Mouse (Mus musculus): Measurements from ENCODE around the gene Gclm.
"Not testable (repeated sequence)": the region's sequence is repeated elsewhere in the genome, so short reads cannot be mapped to it uniquely, and the experiment has no call there.

Gene Gclm

GRCm38 (mm10) chr3:122245215-122245877 lies at the start of gene Gclm:
Gclm (plus strand) TSS chr3:122245557.
- peak; percentile 91 to 94 for DNase-seq (ENCODE audit: low spot score in 2 of 2)

DNA sequence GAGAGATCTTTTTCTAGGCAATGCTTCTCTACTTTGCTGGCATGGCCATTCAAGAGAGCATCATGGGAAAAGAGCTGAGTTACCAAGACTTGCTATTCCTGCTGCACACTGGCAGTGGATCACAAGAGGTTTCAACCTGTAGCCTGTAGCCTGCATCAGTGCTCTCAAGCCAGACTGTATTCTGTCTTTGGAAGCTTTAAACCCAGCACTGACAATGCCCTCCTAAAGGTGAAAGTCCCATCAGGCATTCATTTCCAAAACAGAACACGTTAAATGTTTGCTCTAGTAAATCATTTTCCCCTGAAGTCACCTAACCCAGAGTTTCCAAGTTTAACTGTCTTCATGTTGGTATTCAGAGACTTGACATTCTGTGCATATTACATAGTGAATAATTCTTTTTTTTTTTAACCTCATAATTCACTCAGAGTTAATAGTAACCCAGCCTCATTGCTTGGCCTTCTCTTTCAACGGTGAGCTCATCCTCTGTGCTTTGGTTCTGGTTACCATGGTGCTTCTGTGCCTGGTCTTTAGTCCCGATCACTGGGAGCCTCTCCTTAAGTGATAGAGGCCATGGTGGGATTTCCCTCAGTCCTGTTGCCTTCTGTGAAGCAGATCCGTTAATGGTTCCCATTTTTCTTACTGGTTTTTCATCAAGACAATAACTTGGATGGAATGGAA lies 48.6 kb upstream of the Gclm start:
- no peak for DNase-seq (ENCODE audit: low spot score in 2 of 2)

DNA sequence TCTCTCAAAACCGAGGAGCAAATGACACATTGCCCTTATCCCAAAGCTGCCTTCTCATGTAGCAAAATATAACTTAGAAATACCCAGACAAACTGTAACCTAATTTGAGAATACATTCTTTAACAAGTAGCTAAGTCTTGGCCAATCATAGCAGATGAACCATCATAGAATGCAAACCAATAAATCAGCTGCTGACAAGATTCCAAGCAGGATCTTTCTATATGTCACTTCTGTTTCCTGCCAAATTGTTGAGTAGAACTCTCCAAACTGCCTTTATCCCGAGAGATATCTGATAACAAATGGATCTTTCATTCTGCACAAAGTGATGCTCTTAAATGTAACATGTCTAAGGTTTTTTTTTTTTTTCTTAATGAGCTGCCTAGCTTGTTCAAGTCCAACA lies 46.8 kb upstream of the Gclm start:
- DNase-seq (ENCODE audit: low spot score in 2 of 2) = no peak

DNA sequence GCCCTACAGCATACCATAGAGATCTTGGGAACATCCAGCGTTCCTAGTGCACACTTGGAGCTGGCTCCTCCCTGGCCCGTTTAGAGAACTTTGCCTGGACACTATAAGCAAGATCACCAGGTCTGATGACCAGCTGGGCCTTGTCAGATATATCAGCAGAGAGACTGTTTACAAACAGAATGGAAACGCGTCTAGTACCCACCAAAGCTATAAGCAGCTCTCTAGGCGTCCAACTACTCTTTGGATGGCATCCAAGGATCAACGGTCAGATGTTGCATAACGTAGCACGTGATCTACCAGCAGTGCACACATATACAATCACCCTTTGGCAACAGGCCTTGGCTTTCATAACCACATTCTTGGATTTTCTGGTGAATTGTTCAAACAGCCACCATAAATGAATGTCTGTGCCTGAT lies 46.4 kb upstream of the Gclm start:
- DNase-seq (ENCODE audit: low spot score in 2 of 2) = peak in 1 of 2 experiments; percentile 35

DNA sequence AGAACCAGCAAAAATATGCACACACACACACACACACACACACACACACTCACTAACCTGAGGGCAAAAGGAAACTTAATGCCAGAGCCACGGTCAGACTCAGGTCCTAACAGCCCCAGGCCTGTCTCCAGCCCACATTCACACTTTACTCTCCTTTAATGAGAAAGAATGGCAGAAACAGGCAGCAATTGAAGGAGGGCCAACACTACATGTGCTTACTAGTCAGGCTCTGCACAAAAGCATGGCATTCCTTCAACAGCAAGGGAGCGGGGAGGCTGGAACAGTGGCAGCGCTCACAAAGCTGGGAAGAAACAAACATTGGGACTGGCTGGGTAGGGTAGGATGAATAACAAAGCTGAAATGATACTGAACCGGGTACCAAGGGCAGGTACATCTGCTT lies 45.8 kb upstream of the Gclm start:
- DNase-seq (ENCODE audit: low spot score in 2 of 2) = no peak

- DNase-seq (ENCODE audit: low spot score in 2 of 2) = no peak
Observed at GRCm38 (mm10) chr3:122200017-122200416, 45.3 kb upstream of the Gclm start.

GRCm38 (mm10) chr3:122200447-122200846 lies 44.9 kb upstream of the Gclm start:
- no peak for DNase-seq (ENCODE audit: low spot score in 2 of 2)

DNA sequence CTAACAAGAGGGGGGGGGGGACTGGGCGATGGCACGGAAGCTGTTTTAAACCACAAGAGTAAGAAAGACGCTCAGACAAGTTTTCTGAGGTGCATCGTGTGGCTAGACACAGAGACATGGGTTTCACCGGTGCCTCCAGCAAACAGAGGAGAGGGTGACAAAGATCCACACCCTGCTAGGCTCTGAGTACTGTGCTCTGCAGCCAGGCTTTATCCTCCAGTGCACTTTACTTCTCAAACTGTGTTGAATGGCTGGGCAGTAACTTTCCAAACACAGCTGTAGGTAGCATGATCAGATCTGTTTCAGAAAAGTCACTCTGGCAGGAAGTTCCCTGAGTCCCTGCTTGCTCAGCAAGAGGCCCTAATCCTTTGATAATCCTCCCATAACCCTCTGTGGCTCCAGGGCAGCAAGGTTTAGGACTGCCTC lies 43.0 kb upstream of the Gclm start:
- DNase-seq (ENCODE audit: low spot score in 2 of 2) = no peak

GRCm38 (mm10) chr3:122203675-122204329 lies 41.6 kb upstream of the Gclm start:
- DNase-seq (ENCODE audit: low spot score in 2 of 2) = no peak

DNA sequence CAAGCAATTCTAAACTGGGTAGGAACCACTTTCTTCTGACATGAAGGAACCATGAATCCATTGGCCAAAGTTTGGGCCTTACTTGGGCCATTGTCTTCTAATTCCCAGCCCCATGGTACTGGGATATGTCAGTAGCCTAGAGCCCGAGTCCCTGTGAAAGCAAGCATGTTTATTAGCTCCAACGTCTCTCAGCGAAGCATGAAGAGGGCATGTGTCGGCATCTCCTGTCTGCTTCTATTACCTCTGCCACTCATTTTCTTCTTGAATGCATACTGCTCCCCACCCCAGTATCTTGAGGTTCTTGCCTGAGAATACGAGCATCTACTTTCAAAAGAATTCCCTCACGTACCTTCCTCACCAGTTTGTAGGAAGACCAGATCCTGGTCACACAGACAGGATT lies 39.6 kb upstream of the Gclm start:
- DNase-seq (ENCODE audit: low spot score in 2 of 2) = no peak

DNA sequence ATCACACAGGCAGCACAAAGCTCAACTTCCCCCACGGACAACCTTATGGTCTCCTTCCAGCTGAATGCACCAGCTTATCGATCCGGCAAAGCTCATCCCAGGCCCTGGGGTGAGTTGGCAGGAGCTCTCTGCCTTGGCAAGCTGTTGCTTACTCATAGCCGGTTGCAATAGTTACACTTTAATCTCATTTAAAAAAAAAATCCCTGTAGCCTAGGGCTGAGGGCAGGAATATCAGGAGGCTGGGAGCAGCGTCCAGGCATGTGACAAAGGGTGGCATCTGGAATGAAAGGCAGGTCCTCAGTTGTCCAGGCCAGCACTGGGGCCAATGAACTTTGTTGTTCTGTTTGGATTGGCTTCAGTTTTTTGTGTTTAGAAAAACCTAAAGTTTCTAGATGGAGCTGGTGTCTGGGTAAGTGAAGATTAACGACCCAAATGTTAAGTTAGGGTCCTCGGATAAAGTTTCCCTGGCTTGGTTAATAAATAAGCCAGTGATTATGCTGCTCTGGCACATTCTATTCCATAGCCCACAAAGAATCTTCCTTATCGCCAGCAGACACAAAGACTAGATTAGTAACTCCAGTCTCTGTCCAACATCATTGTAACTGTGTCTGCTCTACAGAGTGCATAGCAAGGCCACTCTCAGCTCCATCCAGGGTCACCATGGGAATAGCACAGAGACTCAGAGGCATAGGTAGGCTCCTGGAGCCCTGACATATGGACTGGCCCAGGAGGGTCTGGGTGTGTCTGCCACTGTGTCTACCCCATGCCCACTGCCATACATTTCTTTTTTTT lies 38.9 kb upstream of the Gclm start:
- DNase-seq (ENCODE audit: low spot score in 2 of 2) = no peak

DNA sequence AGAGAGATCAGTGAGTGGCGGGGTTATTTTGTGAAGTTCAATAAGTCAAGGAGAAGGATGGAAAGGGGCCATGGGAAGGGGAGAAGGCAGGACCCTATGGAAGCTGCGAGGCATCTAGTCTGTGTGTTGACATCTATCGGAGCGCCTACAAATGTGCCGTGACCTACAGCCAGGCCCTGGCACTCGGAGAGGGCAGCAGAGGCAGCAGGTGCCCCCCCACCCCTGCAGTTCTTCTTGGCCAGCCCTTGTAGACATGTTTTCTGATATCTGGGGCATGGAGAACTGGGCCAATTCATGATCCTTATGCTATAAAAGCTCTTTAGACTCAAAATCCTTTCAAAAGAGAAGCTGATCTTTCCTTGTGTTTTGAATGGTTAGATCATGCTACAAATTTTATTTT lies 37.6 kb upstream of the Gclm start:
- no peak for DNase-seq (ENCODE audit: low spot score in 2 of 2)

- no peak for DNase-seq (ENCODE audit: low spot score in 2 of 2)
Observed at GRCm38 (mm10) chr3:122208296-122209225, 36.8 kb upstream of the Gclm start.

DNA sequence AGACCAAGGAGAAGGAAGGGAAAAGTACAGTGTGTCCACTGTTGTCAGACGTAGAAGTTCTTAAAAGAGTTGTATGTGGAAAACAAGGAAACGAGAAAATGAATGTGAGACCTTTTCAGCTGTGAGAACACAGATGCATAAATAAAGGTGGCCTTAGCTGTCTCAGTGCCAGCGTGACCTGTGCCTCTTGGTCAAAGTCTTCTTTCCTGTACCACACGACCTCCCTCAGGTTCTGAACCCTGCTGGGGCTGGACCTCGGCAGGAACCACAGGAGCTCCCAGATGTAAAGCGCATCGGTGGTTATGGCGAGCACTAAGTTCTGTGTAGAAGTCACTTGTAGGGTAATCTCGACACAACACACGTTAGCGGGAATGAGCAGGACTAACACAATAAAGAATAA lies 35.8 kb upstream of the Gclm start:
- no peak for DNase-seq (ENCODE audit: low spot score in 2 of 2)

DNA sequence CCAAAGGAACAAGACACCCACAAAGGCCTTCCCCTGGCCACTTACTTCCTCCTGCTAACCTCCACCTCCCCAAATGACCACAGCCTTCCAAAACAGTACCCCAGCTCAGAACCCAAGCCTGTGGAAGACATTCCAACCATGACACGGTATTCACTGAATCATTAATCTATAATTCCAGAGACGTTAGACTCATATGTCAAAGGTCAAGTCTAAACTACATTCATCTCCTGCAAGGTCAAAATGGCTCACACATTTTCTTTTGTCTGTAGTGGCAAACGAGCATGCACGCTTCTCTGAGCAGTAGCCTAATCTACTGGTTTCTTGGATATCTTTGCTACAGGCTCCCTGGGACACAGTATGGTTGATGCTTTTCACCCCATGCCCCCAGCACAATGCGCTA lies 34.9 kb upstream of the Gclm start:
- DNase-seq (ENCODE audit: low spot score in 2 of 2) = no peak

- DNase-seq (ENCODE audit: low spot score in 2 of 2) = no peak
Observed at GRCm38 (mm10) chr3:122210846-122211245, 34.5 kb upstream of the Gclm start.

- no peak for DNase-seq (ENCODE audit: low spot score in 2 of 2)
Observed at GRCm38 (mm10) chr3:122211446-122212125, 33.8 kb upstream of the Gclm start.

- DNase-seq (ENCODE audit: low spot score in 2 of 2) = no peak
Observed at GRCm38 (mm10) chr3:122221240-122222036, 23.9 kb upstream of the Gclm start.

GRCm38 (mm10) chr3:122226972-122227371 lies 18.4 kb upstream of the Gclm start:
- not testable (repeated sequence) for DNase-seq (ENCODE audit: low spot score in 2 of 2)

DNA sequence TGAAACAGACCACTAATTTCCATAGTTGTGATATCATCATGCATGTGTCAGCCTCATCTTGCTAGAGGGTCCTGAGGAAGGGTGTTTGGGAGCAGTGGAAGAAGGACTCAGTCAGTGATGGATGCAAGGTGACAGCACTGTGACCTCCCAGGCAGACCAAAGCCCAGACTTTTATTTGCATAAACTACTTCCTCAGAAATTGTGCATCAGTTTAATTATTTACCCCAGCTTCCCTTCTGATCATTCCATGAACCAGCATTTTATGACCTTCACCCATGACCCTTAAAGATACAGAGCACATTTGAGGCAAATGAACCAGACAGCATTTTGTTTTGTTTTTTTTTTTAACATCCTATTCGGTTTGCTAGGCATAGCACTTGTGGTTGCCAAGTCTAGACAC lies 9.6 kb upstream of the Gclm start:
- DNase-seq (ENCODE audit: low spot score in 2 of 2) = no peak

Data from urinary bladder, postnatal 4 days (tissue).